Mouse (Mus musculus): ENCODE results near the gene Gns.

DNA sequence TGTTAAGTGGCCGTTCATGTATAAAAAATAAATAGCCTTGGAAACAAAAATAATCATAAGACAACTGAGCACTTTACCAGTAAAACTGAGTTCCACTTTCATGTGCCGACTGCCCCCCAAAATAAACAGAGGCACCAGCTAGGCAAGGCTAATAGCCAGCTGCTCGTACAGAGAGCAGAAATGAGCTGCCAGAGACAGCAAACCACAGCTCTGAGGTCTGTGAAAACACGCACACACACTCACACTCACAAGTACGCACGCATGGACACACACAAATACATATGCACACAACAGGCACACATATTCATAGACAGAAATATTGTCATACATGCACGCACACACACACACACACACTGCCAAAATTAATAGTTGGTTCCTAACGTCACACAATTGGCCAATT is 64.7 kb downstream of the Gns start:
- TF ChIP-seq FLI1 (IDR thresholded peaks at IDR 0.05; ENCODE audit: low read length) (no peak), GATA1 (IDR thresholded peaks at IDR 0.05; ENCODE audit: borderline replicate concordance, low read length) (no peak)

Data from megakaryocyte, embryonic 14.5 days (primary cell).